Mouse (Mus musculus): ENCODE results near the gene Zfp784. TPM values are rescaled to one million over a fixed set of nuclear protein-coding genes. Genes with fewer than 3 reads are reported as not detected.
"Not testable (repeated sequence)": the region's sequence is repeated elsewhere in the genome, so short reads cannot be mapped to it uniquely, and the experiment has no call there.

Zfp784 gene
- polyA plus RNA-seq, 1 experiment from 2014 or later: 4.3 TPM

DNA sequence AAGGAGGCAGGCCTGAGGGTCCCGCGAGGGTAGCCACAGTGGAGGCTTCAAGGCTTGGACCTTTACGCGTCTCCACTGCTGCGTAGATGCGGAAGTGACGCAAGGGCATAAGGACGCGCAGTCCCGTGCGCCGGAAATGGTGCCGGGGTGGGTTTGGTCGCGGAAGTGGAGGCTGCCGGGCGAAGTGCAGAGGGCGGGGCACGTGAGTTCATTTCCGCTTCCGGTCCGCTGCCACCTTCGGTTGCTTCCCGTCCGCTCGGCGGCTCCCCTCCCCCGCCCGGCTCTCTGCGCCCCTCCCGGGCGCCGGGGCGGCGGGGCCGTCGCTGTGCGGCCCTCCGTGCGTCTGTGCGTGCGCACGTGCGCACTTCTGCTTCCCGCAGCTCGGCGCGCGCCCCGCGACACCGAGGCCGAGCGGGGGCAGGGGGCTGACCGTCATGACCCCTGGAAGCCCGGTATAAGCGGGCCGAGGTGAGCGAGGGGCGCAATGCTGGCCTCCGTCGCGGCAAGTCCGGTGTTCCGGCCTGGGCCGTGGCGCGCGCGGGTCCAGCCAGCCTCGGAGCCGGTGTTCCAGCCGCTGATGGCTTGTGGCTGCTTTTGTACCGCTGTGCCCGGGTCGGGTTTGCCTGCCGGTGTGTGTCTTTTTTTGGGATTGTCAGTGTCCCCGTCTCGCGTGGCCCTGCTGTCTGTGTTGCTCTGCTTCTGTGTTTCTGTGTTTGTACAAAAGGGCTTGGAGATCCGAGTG lies 41.9 kb upstream of the Zfp784 start, which contains the start of gene Epn1:
Gene Epn1 (plus strand): TSS at position 226 of the 742 bp plus-strand sequence.
- under 1% methylated on average over 73 of the region's 81 CpGs for WGBS
- peak within 1 kb of the TSS; percentile 85 for H3K27ac ChIP-seq (ENCODE audit: low read depth, low read length)
- H3K9me3 ChIP-seq (ENCODE audit: control insufficient read depth, low read length): no peaks in the 10 kb centered on the region
- no peaks in the 10 kb centered on the region for H3K4me1 ChIP-seq (replicated peaks; ENCODE audit: control insufficient read depth, insufficient read depth, low read length)
- peak within 1 kb of the TSS; percentile 99 for H3K4me3 ChIP-seq (ENCODE audit: low read depth, low read length)
- ATAC-seq (ENCODE audit: low FRiP score): peak; percentile 96
- H3K9ac ChIP-seq (ENCODE audit: low read depth, low read length): peak within 1 kb of the TSS; percentile 97
- no peaks in the 10 kb centered on the region for H3K27me3 ChIP-seq (ENCODE audit: control insufficient read depth, insufficient read depth, low read length)
- H3K4me2 ChIP-seq (replicated peaks; ENCODE audit: low read depth, low read length): peak within 1 kb of the TSS; percentile 84
- peak; percentile 97 for DNase-seq (ENCODE audit: low spot score)
- H3K36me3 ChIP-seq (ENCODE audit: control insufficient read depth, insufficient read depth, low read length): peaks cover 12% of the 10 kb centered on the region

DNA sequence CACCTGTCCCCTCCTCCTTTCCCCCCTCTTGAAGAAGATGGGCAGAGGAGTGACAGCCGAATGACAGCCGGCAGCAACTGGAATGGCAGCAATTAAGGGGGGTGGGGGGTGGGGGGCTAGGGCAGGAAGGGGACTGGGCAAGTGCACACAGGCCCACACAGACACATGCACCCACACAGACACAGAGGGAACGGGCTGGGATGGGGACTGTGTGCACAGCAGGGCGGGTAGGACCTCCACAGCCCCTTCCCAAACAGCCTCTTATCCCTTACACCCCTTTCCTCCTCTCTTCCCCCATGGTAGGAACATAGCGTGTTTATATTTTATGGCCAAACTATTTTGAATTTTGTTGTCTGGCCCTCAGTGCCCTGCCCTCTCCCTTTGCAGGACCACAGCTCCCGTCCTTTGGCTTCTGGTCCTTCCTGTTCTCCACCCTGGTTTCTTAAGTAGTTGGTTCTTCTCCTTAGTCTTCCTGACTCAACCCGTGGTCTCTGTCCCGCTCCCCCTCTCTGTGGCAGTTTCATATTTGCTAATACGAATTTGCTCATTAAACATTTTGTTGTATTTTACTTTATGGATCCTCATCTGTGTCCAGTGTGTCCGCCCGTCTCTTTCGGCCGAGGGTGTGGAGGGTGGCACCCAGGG lies 41.2 kb upstream of the Zfp784 start:
- peak; percentile 59 for ATAC-seq (ENCODE audit: low FRiP score)
- 39% methylated on average over 7 of the region's 13 CpGs for WGBS
- H3K9me3 ChIP-seq (ENCODE audit: control insufficient read depth, low read length); H3K9ac ChIP-seq (ENCODE audit: low read depth, low read length); H3K4me1 ChIP-seq (replicated peaks; ENCODE audit: control insufficient read depth, insufficient read depth, low read length); H3K27me3 ChIP-seq (ENCODE audit: control insufficient read depth, insufficient read depth, low read length); DNase-seq (ENCODE audit: low spot score): not testable (repeated sequence)
- Histone ChIP-seq H3K27ac (ENCODE audit: low read depth, low read length) (peak overlapping the region; percentile 51; the same call in 1 of the 2 replicates), H3K4me3 (ENCODE audit: low read depth, low read length) (peak overlapping the region; percentile 99), H3K36me3 (ENCODE audit: control insufficient read depth, insufficient read depth, low read length) (peaks cover 14% of the 10 kb centered on the region), H3K4me2 (replicated peaks; ENCODE audit: low read depth, low read length) (peak overlapping the region; percentile 84; the same call in 1 of the 2 replicates)

DNA sequence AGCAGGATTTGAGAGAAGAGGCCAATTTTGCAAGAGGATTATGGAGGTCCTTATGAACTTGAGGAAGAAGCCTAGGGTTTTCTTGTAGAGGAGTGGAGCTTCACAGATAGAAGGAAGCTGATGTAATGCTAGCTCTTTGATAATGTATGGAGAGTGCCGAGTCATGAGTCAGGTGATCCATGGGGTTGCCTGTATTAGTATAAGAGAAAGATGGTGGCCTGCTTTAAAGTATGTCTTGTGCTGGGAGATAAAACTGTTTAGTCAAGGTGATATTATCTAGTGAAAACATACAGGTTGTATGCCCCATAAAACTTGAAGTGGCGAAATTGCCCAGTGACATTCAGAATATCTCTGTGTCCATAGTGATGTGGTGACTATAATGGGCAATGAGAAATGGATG lies 38.7 kb upstream of the Zfp784 start:
- H3K27me3 ChIP-seq (ENCODE audit: control insufficient read depth, insufficient read depth, low read length): no peaks in the 10 kb centered on the region
- 88% methylated on average over 2 of the region's 2 CpGs for WGBS
- H3K27ac ChIP-seq (ENCODE audit: low read depth, low read length): no peak overlapping the region
- H3K4me2 ChIP-seq (replicated peaks; ENCODE audit: low read depth, low read length): no peak overlapping the region
- DNase-seq (ENCODE audit: low spot score) (no peak), ATAC-seq (ENCODE audit: low FRiP score) (no peak)
- H3K9me3 ChIP-seq (ENCODE audit: control insufficient read depth, low read length): no peaks in the 10 kb centered on the region
- H3K4me1 ChIP-seq (replicated peaks; ENCODE audit: control insufficient read depth, insufficient read depth, low read length): no peaks in the 10 kb centered on the region
- no peak overlapping the region for H3K9ac ChIP-seq (ENCODE audit: low read depth, low read length)
- peaks cover 22% of the 10 kb centered on the region for H3K36me3 ChIP-seq (ENCODE audit: control insufficient read depth, insufficient read depth, low read length)
- H3K4me3 ChIP-seq (ENCODE audit: low read depth, low read length): no peak overlapping the region

DNA sequence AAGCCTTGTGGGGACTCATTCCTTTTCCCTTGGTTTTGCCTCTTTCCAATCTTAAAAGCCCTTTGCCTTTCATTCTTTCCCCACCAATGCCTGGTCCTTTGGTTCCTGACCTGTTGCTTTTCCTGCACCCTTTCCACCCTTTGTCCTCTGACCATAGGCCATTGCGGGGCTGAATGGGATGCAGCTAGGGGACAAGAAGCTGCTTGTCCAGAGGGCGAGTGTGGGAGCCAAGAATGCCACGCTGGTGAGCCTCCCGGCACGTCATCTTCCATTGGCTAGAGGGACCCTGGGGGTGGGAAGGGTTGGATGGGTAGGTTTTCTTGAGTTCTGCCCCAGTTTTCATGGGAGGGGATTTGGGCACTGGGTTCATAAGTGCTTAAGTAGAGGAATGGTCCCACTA lies 36.7 kb upstream of the Zfp784 start:
- Histone ChIP-seq H3K9ac (ENCODE audit: low read depth, low read length) (no peak overlapping the region), H3K4me1 (replicated peaks; ENCODE audit: control insufficient read depth, insufficient read depth, low read length) (no peaks in the 10 kb centered on the region)
- no peak for ATAC-seq (ENCODE audit: low FRiP score)

DNA sequence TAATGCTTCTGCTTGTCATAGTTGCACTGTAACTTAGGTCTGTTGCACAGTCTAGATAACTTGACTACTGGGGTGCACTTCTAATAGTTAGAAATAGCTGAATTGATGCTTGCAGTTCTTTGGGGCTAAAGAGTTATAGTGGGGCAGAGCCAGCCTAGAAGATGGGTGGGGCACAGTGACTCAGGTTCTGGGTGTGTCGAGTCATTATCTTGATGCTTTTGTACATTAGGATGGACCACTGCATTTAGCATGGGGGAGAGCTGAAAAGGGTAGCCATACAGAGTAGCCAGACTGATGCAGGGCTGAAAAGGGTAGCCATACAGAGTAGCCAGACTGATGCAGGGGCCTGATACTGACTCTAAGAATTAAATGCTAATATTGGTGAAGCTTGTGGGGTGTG lies 35.3 kb upstream of the Zfp784 start:
- no peak overlapping the region for H3K4me3 ChIP-seq (ENCODE audit: low read depth, low read length)
- H3K36me3 ChIP-seq (ENCODE audit: control insufficient read depth, insufficient read depth, low read length): peaks cover 36% of the 10 kb centered on the region
- H3K9me3 ChIP-seq (ENCODE audit: control insufficient read depth, low read length): no peaks in the 10 kb centered on the region
- H3K27me3 ChIP-seq (ENCODE audit: control insufficient read depth, insufficient read depth, low read length): no peaks in the 10 kb centered on the region
- H3K4me1 ChIP-seq (replicated peaks; ENCODE audit: control insufficient read depth, insufficient read depth, low read length): no peaks in the 10 kb centered on the region
- H3K4me2 ChIP-seq (replicated peaks; ENCODE audit: low read depth, low read length): no peak overlapping the region
- 90% methylated on average over 1 of the region's 1 CpGs for WGBS
- DNase-seq (ENCODE audit: low spot score) (no peak), ATAC-seq (ENCODE audit: low FRiP score) (no peak)
- no peak overlapping the region for H3K9ac ChIP-seq (ENCODE audit: low read depth, low read length)
- no peak overlapping the region for H3K27ac ChIP-seq (ENCODE audit: low read depth, low read length)

More for the DNA sequence above, 36.7 kb upstream of the Zfp784 start:
- H3K27me3 ChIP-seq (ENCODE audit: control insufficient read depth, insufficient read depth, low read length): no peaks in the 10 kb centered on the region
- no peak overlapping the region for H3K27ac ChIP-seq (ENCODE audit: low read depth, low read length)
- H3K36me3 ChIP-seq (ENCODE audit: control insufficient read depth, insufficient read depth, low read length): peaks cover 36% of the 10 kb centered on the region
- H3K4me2 ChIP-seq (replicated peaks; ENCODE audit: low read depth, low read length): no peak overlapping the region
- WGBS: 96% methylated on average over 5 of the region's 5 CpGs
- no peak overlapping the region for H3K4me3 ChIP-seq (ENCODE audit: low read depth, low read length)
- no peak for DNase-seq (ENCODE audit: low spot score)
- H3K9me3 ChIP-seq (ENCODE audit: control insufficient read depth, low read length): no peaks in the 10 kb centered on the region

DNA sequence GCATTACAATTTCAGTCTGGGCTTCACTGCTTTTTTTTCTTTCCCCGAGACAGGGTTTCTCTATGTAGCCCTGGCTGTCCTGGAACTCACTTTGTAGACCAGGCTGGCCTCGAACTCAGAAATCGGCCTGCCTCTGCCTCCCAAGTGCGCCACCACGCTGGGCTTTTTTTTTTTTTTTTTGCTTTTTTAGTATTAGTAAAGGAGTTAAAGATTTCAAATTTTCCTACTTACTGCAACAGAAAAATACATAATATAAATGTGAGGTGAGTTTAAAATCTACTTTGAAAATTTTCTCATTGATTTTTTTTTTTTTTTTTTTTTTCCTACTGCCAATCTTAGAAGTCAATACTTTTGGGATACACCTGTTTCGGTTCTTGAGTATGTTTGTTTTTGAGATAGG lies 26.6 kb upstream of the Zfp784 start:
- no peak overlapping the region for H3K9ac ChIP-seq (ENCODE audit: low read depth, low read length)
- ATAC-seq (ENCODE audit: low FRiP score): no peak

DNA sequence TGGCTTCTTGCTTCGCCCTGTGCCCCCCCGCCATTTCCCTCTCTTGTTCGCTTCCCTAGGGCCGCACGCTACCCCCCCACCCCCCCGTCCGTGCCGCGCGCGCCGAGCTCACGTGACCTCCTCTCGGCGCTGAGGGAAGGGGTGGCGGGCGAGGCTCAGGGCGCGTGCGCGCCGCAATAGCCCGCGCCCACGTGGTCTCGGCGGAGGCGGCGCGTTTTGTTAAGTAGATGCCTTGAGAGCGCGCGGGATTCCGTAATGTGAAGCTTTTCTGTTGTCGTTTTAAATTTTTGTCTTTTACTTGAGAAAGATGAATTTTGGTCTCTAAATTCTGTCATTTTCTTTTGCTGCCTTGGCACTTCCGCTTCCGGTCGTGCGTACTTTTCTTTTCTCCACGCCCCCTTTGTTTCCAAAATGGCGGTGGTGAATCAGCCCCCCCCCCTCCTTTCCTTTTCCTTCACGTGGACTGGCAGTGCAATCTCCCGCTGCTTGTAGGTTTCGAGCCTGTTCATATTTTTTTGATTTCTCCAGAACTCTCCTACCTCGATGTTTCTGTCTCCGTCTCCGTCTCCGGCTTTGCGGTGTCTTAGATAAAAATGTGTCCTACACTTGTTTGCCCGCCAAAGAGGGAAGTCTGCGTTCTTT lies 24.2 kb upstream of the Zfp784 start:
- Histone ChIP-seq H3K36me3 (ENCODE audit: control insufficient read depth, insufficient read depth, low read length) (0 out of 2 replicates have a peak, but pooled peaks cover 3% of the 10 kb centered on the region), H3K9ac (ENCODE audit: low read depth, low read length) (peak overlapping the region; percentile 94), H3K4me1 (replicated peaks; ENCODE audit: control insufficient read depth, insufficient read depth, low read length) (peaks cover 2% of the 10 kb centered on the region; the same call in 1 of the 2 replicates), H3K4me2 (replicated peaks; ENCODE audit: low read depth, low read length) (peak overlapping the region; percentile 47), H3K27me3 (ENCODE audit: control insufficient read depth, insufficient read depth, low read length) (peaks cover 7% of the 10 kb centered on the region), H3K9me3 (ENCODE audit: control insufficient read depth, low read length) (no peaks in the 10 kb centered on the region), H3K27ac (ENCODE audit: low read depth, low read length) (peak overlapping the region; percentile 98), H3K4me3 (ENCODE audit: low read depth, low read length) (peak overlapping the region; percentile 79)
- peak; percentile 88 for DNase-seq (ENCODE audit: low spot score)
- ATAC-seq (ENCODE audit: low FRiP score): peak; percentile 57
- under 1% methylated on average over 32 of the region's 51 CpGs for WGBS

More for the DNA sequence above, 26.6 kb upstream of the Zfp784 start:
- Histone ChIP-seq H3K27ac (ENCODE audit: low read depth, low read length) (no peak overlapping the region), H3K36me3 (ENCODE audit: control insufficient read depth, insufficient read depth, low read length) (peaks cover 8% of the 10 kb centered on the region; the same call in 1 of the 2 replicates), H3K9me3 (ENCODE audit: control insufficient read depth, low read length) (no peaks in the 10 kb centered on the region), H3K4me2 (replicated peaks; ENCODE audit: low read depth, low read length) (no peak overlapping the region), H3K4me3 (ENCODE audit: low read depth, low read length) (no peak overlapping the region), H3K27me3 (ENCODE audit: control insufficient read depth, insufficient read depth, low read length) (no peaks in the 10 kb centered on the region), H3K4me1 (replicated peaks; ENCODE audit: control insufficient read depth, insufficient read depth, low read length) (peaks cover 2% of the 10 kb centered on the region; the same call in 1 of the 2 replicates)
- no peak for DNase-seq (ENCODE audit: low spot score)
- 96% methylated on average over 6 of the region's 6 CpGs for WGBS

DNA sequence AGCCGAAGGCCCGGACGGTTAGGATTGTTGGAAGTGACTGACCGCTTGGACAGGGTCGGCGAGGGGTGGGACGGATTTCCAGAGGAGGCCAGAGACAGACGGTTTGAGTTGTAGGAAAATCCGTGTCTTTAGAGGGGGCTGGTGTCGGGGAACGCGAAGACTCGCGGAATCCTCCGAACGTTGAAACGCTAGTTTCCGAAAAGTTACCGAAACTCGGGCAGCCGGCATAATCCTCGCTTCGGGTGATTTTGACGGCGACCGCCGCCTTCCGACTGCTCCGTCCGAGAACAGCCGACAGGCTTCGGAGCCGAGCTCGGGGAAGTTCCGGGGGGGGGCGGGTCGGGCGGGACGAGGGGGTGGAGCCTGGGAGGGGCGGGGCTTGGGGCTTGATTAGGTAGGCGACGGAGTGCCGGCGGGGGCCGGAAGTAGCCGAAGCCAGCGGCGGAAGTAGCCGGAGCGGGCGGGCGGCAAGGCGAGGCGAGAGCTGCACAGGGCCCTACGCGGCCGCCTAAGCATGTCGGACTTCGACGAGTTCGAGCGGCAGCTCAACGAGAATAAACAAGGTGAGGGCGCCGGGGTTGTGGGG lies 23.6 kb upstream of the Zfp784 start, which contains the start of gene U2af2:
Gene U2af2 (plus strand): TSS at position 370 of the 586 bp plus-strand sequence.
- Histone ChIP-seq H3K4me2 (replicated peaks; ENCODE audit: low read depth, low read length) (peak within 1 kb of the TSS; percentile 47), H3K9ac (ENCODE audit: low read depth, low read length) (peak within 1 kb of the TSS; percentile 94), H3K27ac (ENCODE audit: low read depth, low read length) (peak within 1 kb of the TSS; percentile 98), H3K9me3 (ENCODE audit: control insufficient read depth, low read length) (no peaks in the 10 kb centered on the region), H3K36me3 (ENCODE audit: control insufficient read depth, insufficient read depth, low read length) (0 out of 2 replicates have a peak, but pooled peaks cover under 1% of the 10 kb centered on the region), H3K4me3 (ENCODE audit: low read depth, low read length) (peak within 1 kb of the TSS; percentile 79), H3K4me1 (replicated peaks; ENCODE audit: control insufficient read depth, insufficient read depth, low read length) (peaks cover 4% of the 10 kb centered on the region; the same call in 1 of the 2 replicates), H3K27me3 (ENCODE audit: control insufficient read depth, insufficient read depth, low read length) (peaks cover 13% of the 10 kb centered on the region)
- ATAC-seq (ENCODE audit: low FRiP score) (peak; percentile 87), DNase-seq (ENCODE audit: low spot score) (peak; percentile 93)
- WGBS: under 1% methylated on average over 47 of the region's 65 CpGs

Measured in hindbrain, embryonic 11.5 days (tissue).